Mouse (Mus musculus) frontal cortex, adult (tissue): ENCODE data around the gene Kcna6.

Experiments used
- ATAC-seq: cut with Nextera tagmentation; 2 replicates; pipeline ENCODE4 v1.9.2; 2017; ENCODE audit warnings: mild to moderate bottlenecking, moderate library complexity, mixed read lengths; ENCODE audit not compliant: low TSS enrichment

The Kcna6 gene

DNA sequence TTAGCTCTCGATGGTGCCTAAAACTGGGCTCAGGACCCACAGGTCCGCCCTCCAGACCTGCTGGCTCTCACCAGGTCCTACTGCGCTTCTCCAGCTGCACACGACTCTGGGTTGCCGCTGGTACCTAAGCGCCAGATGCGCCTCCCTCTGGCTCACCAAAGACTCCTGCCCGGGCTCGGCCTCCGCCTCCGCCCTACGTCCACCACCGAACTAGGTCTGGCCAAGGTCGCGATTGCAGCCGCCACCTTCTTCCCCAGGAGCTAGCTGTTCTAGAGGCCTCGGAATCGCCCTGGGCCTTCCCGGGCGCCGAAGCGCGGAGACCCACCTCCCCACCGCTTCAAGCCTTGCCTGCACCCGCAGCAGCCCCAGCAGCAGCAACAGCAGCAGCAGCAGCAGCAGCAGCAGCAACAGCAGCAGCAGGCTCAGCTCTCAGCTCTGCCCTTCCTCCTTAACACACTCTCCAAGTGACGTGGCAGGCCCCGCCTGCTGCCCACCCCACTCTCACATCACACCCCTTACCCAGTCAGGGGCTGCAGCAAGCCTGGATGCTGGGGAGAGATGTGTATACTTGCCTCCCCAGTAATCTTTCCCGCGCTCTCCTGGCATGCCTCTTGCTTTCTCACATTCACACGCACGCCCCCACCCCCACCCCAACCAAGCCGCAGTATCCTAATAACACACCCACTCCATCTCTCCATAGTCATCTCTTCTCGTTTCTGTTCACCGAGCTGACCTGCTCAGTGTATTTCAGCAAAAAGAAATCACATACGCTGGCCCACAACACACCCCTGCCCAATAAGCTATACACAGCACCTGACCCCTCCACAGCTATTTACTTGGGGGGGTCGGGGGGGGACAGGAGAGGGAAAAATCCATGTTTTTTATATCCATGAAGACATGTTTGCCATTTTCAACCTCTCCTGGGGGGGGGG, at the start of gene Kcna6:
TSS of gene Kcna6 (minus strand) at position 464 of the 932 bp plus-strand sequence.
- peak; percentile 19 for ATAC-seq

DNA sequence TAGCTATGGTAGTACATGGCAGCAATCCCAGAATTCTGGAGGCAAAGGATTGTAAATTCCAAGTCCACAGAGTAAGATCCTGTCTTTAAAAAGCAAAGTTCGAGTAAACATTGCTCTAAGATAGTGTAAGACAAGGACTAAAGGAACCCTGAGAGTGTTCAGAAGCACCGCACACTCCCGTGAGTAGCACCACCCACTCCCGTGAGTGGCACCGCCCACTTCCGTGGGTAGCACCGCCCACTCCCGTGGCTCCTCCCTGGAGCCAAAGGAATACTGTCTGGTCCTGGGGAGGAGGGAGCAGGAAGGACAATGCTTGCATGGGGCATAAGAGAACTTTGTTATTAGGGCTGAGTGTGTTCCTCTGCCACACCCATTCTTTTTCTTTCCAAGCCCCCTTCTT, 48.4 kb upstream of the Kcna6 start:
- no peak for ATAC-seq

DNA sequence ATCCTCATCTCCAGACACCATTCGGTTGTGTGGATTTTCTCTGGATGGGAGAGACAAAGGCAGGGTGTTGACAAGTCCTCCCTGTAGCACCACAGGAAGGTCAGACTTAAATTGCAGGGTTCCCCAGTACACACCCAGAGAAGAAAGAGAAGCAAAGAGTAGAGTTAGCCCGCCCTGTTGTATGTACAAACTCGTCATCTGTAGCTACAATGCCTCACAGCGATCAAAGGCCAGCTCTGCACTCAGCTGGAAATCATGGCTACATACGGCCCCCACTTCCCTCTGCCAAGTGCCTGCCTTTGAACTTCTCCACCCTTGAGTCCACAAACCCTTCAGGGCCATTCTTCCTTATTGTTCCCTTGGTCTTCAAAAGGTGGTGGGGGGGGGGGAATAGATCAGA, 43.7 kb upstream of the Kcna6 start:
- no peak for ATAC-seq

DNA sequence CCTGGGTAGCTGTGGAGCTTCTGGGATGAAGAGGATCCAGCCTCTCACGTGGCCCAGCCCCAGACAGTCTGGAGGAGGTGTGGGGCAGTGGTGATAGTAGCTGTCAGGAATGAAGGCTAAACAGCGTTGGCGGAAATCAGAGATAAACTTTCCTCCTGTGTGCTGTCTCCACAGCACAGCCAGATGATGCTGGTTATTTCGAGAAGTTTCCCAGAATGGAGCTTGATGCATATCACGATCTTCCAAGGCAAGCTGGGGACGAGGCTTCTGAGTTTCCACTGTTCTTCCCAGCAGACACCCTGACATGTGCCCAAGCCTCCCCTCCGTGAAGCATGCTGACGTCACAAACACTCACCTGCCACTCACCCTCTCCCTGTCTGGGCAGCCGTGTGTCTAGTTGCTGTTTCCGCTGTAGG, 43.2 kb upstream of the Kcna6 start:
- peak; percentile 96 for ATAC-seq

DNA sequence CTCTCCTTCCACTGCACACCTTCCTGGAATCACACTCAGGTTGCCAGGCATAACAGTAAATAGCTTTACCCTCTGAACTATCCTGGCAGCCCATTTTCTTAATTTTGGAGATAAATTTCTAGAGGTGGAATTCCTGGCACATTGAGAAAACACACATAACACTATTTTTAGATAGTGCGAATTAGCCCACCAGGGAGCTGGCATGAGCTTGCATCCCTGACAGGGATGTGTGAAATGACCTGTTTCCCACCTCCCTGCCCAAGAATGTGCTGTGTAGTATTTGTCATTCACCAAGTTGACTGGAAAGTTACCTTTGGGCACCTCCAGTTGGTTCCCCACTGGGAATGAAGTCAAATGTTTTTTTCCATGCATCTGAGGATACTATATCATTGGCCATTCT, 42.6 kb upstream of the Kcna6 start:
- ATAC-seq = no peak

DNA sequence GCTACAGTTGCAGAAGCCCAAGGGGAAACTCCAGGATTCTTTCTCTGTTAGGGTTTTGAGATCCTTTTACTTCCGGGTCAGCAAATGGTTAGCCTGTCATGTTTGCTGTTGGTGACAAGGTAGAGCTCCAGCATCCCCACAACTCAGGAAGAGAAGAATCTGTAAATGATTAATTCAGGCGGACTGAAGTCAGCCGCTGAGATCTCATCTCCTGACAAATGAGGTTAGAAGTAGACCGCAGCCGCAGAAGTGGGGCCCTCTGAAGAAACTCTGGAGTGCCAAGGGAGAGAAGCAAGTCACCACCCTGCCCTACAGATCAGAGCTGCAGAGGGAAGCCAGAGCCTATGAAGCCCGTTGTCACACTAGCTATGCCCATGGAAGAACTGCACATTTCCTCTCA, 37.4 kb upstream of the Kcna6 start:
- no peak for ATAC-seq

DNA sequence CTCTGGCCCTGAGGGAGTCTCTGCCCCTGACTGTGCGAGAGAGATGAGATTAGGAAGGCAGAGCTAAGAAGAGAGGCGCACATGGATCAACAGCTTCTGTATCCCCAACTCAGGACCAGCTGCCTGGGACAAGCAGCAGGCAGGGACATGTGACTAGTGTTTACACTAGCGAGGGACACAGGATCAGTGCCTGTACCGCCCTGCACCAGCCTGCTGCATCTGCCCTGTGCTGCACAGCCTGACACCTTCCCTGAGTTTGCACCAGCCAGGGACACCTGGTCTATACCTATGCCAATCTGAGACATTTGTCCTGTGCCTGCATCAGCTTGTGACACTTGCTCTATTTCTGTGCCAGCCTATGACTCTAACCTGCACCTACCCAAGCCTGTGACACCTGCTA, 33.4 kb upstream of the Kcna6 start:
- peak; percentile 53 for ATAC-seq

DNA sequence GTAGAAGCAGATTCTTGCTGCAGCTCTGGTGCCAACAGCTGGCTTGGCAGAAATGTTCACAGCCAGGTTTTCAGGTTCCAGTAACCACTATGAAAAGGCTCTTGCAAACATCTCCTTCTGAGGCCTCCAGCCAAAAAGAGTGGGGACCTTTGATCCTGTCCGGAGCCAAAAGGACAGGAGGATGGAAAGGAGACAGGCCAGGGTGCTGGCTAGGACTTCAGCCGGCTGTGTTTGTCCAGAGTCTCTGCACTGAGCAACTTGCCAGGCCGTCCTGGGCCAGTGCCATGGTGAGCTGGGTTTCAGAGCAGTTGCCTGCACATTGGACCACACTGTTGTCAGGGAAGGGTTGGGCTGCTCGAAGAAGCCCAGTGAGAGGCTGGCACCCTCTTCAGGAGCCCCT, 31.9 kb upstream of the Kcna6 start:
- ATAC-seq = 0 out of 2 replicates have a peak, but pooled peaks have one; percentile 9

DNA sequence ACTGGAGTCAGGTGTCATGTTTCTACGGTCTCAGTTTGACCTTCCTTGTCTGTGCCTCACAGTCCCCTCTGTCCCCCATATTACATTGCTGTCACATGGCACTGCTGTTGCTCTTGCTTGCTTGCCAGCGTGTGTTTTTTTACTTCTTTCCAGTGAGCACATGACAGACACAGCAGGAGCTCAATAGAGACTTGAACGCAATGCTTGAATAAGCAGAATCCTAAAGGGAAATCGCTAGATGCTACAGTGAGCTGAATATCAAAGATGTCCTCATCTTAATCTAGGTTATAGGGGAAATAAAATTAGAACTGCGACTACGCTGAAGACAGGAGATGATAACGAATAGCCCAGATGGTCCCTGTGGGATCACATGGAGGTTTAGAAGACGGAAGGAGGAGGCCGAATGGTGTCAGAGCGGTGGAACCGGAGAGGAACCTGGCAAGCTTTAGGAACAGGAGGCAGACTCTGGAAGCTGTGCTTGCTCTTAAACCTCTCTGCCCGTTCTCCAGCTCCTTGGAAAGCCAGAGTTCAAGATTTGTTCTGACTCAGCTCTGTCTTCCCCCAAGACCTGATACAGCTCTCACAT, 29.8 kb upstream of the Kcna6 start:
- ATAC-seq = peak; percentile 31

DNA sequence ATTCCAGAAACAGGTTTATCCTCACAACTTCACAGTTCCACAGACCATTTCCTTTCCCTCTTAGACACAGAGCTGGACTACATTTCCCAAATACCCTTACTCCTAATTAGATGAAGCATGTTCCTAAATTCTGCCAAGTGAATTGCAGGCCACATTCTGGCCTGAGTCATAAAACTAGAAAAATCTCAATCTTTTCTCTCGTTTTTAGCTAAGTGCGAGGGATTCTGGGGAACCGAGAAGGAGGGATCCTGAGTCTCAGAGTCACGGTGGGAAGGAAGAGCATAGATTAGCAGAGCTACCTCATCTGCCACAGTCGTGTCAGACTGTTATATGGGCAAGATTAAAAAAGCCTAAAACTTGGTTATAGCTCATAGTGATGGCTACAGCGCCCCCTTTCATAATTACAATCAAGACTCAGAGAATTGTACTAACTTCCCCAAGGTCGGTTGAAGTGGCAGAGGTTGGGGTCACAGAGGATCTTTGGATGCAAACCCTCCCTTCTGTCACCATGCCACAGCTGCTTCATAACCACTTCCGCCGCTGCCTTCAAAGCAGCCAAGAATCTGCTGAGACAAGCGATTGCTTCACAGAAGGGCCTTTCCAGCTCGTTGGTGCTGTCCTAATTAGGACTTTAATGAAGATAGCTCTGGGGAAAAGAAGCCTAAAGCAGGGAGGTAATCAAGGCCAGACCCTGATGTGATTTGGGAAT, 28.6 kb upstream of the Kcna6 start:
- ATAC-seq = no peak

DNA sequence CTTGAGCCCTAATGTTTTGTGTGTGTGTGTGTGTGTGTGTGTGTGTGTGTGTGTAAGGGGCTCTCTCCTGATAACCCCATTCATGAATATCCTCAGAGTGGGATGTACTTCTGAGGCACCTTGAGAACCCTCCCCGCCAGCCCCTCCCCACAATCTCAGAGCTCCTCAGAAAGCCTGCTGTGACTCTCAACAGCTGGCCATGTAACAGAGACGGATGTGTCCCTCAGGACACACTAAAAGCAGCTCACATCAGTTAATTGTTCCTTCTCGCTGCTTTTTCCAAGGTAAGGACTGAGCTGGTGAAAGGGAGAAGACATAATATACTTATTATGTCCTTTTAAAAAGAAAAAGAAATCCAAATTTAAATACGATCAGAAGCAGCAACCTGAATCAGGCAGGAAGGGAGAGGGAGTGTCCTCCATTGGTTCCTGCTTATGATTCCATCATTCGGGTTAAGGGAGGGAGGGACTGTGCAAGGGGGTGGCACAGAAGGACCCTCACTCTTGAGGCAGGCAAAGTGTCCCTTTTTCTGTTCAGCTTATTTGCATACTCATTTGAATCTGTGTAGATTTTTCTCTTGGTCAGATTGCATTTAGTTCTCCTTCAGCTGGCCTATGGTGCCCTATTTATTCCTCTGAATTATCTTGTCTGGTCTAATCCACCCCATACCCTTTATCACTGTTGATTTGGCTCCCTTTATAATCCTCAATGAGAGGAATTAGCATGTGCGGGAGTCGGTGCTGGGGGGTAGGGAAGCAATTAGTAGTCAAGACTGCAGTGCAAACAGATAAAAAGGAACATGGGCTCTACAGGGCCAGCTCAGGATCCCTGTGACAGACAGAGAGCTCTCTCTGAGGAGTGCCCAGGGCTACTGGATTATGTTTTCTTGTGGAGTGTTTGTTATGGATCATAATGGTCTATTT, 27.4 kb upstream of the Kcna6 start:
- ATAC-seq = no peak

DNA sequence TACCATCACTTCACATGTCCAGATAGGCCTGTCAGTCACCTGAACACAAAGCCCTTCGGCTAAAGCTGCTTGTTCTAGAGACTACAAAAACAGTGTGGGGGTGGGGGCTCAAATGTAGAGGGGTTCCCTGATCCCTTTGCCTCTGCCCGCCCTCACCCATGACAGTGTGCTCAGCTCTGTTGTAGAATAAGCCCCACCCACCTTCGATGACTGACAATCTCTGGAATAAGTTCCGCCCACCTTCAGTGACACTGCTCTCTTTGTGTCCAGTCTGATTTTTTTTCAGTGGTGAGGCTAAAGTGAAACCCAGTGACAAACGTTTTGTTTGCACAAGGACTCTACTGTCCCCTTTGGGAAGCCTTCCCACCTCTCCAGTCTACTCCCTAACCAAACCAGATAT, 26.1 kb upstream of the Kcna6 start:
- peak; percentile 6 for ATAC-seq

DNA sequence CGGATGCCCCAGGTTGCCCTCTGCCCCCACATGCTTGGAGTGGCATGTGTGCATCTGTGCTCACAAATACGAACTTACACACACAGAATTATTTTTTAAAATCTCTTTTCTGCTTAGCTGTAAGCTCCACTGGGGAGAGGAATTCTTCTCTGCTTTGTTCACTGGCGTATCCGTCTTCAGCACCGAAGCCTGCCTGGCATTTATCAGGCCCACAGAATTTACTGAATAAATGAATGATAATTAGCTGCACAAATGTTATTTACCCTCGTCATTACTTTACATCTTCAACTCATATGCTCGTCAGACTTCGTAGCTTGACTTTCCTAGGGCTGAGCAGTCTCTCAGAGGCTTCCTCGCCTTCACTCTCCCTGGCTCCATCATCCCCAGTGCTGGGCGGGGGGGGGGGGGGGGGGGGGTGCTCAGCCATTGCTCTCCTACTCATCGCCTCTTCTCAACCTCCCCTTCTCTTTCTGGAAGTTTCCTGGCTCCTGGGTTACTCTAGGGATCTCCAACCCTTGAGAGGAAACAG, 24.2 kb upstream of the Kcna6 start:
- ATAC-seq = no peak

DNA sequence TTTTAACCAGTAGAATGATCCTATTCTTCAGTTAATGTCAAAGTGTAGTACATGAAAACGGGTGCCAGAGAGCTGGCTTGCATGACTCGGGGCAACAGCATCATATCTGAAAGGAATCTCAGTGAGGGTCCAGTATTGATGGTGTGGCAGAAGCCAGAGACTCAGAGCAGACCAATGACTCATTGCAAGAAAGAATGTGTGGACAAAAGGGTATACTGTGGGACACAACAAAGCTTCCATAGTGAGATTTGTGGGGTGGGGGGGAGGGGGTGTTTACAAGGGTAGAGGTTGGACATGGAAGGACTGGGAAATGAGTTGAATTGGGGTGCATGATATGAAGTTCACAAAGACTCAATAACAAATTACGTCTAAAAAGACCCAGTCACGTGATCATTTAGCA, 20.9 kb upstream of the Kcna6 start:
- peak; percentile 53 for ATAC-seq

DNA sequence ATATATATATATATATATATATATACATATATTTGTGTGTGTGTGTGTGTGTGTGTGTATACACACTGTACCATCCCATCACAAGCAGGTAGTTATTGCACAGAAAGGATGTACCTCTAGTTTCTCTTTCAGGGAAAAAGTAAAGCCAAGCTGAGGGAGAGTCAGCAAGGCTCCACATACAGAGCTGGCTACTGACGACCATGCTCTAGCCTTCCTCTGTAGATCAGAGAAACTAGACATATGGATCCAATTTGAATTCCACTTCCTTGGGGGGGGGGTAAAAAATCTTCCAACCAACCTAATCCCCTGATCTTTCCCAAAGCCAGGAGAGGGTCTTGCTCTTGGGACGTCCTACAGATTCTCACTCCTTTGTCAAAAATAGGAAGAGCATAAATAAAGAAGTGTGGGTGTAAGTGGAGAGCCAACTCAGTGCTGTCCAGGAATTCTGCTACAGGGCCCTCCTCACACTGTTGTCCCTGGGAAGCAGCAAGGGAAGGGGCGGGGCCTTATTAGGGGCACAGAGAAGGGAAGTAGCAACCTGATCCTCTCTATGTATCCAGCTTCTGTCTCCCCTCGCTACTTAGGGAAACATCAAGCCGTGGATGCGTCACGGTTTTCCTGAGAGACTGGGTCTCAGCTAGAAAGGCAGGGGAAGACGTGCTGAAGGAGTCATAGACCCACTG, 15.4 kb upstream of the Kcna6 start:
- no peak for ATAC-seq

DNA sequence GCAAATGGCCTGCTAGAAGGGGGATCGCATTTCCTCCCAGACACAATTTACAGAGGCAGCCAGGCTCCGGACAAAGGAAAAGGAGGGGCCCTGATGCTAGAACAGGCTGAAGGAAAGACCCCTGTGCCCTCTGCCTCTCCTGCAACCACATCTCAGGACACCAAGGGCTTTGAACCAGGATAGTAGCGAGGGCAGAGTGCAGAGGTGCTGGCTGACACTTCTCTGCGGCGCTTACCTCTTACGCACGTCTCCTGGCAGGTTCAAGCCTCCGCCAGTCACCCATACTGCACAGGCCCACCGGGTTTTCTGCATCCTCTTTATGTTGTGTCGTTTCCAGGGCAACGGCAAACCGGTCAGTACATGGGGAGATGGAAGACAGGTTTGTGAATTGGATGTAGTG, 12.0 kb upstream of the Kcna6 start:
- ATAC-seq = no peak

DNA sequence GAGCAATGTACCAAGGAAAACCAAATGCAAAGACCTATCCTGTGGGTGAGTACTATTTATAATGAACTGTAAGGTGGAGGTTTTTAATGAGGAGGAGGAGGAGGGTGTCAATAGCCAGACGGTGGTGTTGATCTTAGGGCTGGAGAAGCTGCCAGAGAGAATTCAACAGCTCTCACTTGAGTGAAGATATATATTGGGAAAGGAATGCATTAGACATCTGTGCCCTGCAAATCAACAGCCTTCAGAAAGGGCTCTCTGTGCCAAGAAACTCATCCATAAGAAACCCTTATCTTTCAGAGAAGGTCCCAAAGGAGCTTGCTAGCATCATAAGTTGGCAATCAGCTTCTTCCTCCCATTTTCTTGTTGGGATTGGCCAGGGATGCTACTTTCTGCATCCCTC, 5.4 kb upstream of the Kcna6 start:
- peak; percentile 33 for ATAC-seq

DNA sequence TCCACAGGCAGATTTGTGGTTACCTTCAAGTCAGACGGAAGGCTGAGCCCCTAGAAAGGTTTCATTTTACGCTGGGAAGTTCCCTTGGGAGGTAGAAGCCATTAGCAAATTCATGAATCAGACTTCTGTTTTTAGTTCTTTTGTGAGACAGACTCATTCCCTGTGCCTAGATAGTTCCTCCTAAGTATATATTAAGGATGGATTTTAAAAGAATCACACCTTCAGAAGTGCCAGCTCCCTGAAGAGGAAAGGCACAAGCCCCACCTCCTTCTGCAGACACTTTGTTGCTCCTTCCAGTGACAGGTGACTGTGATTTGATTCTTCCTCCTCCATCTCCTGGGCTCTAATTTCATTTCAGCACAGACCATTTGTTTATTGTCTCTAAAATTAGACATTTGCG, 2.1 kb upstream of the Kcna6 start:
- 0 out of 2 replicates have a peak, but pooled peaks have one; percentile 8 for ATAC-seq

DNA sequence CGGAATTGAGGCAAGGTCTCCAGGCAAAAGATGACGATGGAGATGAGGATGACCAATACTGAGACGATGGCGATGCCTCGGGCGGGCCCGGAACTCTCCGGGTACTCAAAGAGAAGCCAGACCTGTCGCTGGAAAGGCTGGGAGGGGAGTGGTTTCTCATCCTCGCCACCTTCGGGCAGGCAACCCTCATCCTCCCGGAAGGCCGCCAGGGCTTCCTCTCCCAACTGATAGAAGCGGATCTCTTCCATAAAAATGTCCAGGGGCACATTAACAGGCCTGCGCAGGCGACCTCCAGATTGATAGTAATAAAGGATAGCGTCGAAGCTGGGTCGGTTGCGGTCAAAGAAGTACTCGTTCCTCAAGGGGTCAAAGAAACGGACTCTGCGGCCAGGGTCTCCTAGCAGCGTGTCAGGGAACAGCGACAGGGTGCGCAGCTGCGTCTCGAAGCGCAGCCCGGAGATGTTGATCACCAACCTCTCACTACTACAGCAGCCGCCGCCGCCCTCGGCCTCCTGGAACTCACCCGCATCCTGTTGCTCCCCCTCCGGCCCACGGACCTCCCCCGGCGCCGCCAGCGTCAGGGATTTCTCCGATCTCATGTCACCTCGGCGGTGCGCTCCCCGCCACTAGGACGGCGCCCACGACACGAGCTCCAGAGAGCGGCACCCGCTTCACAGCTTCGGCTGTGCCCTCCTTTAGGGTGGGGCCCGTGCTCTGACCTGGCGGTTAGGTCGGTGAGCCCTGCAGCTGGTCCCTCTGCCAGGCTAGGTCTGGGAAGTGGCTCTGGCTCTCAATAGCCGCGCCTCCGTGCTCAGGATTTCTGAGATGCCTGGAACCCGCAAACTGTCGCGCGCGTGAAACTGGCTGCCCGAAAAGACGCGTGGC, 906 bp downstream of the Kcna6 start:
- ATAC-seq = peak; percentile 29

DNA sequence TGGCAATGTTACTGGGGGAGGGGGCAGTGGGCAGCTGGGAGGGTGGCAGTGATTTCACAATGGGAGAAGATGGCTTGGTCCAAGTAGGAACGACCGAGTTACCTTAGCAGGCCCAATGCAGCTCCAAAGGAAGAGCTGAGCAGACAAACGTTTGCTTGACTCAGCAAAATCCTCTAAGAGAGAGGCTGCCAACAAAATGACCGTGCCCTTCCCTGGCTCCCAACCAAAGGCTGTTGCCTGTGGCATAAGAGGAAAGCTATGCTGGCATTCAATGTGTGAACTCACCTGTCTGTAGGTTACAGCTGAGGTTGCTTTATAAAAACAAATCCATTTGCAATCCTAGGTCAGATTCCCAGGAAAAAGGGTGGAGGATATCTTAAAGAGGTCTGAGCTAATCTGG, 3.5 kb downstream of the Kcna6 start:
- no peak for ATAC-seq
